Mouse (Mus musculus) kidney, adult 11 months (tissue): Measurements from ENCODE around the gene B430306N03Rik.
"Not testable (repeated sequence)": the region's sequence is repeated elsewhere in the genome, so short reads cannot be mapped to it uniquely, and the experiment has no call there.

ENCODE experiments used
- DNase-seq: peaks from one replicate; pipeline ENCODE4 v3.0.0; 2022

The B430306N03Rik gene

DNA sequence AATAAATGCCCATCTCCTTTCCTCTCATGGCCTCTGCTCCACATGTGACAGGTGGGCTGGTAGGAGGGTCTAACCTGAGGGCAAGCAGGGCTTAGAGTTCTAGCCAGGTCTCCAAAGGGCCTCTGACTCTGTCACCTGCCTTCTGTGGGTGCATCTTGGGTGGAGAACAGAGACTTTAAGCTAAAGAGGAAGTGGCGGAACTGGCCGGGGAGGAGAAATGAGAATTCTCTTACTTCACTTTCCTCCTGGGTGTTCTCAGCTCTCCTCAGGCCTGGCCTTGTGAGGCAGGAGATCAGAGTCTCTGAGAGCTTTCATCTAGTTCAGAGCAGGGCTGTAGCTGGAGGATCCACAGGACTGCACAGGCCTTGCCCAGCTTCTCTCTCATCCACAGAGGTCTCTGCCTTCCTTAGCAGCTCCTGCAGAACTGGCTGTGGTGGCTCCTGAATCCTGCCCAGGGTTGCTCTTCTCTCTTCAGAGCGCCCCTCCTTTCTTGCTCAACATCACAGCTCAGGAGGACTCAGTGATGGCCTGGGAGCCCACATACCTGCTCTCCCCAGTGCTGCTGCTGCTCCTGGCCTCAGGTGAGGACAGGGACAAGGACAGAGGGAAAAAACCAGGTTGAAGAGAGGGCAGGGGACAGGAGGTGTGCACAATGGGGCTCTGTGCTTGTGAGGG, at the start of gene B430306N03Rik:
Gene B430306N03Rik, plus strand, starts transcription at position 237 of the 675 bp plus-strand sequence.
- not testable (repeated sequence) for DNase-seq

GRCm38 (mm10) chr17:48266610-48267304, 49.2 kb upstream of the B430306N03Rik start:
- DNase-seq: no peak

GRCm38 (mm10) chr17:48267591-48267990, 48.4 kb upstream of the B430306N03Rik start:
- DNase-seq: no peak

DNA sequence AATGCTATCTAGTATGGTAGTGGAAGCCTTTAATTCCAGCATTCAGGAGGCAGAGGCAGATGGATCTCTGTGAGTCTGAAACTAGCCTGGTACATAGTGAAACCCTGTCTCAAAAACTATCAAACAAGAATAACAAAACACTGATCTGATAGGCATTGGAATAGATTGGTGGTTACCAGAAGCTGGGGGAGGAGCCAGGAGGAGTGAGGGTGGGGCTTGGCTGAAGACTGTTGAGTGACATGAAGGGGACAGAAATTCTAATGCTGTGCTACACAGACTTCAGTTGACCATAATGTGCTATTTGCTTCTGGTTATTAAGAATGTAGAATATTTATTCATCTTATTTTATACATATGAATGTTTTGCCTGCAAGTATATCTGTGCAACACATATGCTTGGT, 47.7 kb upstream of the B430306N03Rik start:
- DNase-seq: no peak

- no peak for DNase-seq
These were observed 46.1 kb upstream of the B430306N03Rik start for GRCm38 (mm10) chr17:48269833-48270232.

- no peak for DNase-seq
These were observed 43.8 kb upstream of the B430306N03Rik start for GRCm38 (mm10) chr17:48272158-48272557.

- no peak for DNase-seq
These were observed 43.3 kb upstream of the B430306N03Rik start for GRCm38 (mm10) chr17:48272598-48272997.

GRCm38 (mm10) chr17:48274098-48274497, 41.8 kb upstream of the B430306N03Rik start:
- no peak for DNase-seq

DNA sequence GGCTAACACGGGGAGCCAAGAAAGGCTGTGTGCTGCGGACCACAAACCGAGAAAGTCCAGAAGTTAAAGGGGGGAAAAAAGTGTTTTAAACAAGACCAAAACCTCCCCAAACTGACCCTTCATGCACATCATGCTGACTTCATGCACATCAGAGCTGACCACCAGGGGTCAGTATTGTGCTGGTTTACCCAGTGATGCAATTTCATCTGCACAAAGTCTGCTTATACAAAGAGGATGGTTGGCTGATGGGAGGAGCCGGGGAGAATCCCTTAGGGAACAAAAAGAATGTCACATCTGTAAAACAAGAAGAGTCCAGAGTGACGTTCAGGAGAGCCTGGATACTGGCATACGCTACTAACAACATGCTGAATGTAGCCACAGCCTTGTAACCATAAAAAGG, 41.1 kb upstream of the B430306N03Rik start:
- peak; percentile 42 for DNase-seq

DNA sequence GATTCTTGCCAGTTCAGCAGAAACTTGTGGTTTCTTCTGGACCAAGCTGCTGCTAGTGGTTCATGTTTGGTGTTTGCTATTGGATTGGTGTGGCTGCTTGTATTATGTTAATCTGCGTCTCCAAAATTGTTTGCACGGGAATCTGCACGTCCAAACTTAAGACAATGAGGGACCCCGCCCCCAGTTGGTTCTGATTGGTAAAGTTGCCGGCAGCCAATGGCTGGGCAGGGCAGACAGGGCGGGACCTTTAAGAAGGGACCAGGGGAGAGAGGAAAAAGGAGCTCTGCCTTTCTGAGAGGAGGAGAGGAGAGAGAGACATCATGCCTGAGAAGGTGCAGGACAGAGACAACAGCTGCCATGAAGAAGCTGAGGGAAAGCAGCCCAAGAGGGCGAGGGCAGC, 40.2 kb upstream of the B430306N03Rik start:
- DNase-seq: no peak

DNA sequence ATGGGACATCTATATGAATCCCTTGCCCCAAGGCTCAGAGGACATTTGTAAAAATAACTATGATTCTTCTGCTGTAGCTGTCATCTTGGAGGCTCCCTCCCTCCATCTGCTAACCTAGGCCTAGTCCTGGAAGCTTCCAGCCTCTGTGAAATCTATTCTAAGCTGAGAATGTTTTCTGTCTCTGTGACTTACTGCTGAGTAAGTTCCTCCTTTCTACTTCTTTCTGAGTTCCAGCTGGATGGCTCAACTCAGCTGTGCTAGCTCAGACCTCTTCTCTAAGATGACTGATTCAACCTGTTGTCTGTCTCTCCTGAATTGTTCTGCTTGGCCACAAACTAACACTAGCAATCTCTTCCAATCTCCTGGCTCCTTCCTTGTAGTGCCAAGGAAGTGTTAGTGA, 37.6 kb upstream of the B430306N03Rik start:
- DNase-seq: no peak

DNA sequence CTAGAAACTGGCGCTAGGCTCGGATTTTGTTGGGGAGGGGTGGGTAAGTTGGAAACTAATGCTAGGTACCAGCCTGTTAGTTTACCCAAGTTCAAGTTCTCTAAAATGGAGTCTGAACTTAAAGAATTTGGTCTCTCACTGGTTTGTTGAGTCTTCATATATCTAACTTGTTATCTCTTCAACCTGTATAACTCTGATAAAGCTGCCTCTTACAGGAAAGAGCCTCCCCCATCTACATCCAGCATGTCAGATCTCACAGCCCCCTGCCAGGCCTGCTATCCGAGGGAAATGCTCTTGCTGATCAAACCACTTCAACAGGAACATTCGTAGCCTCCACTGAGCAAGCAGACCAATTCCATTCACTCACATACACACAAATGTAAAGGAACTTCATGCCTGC, 36.9 kb upstream of the B430306N03Rik start:
- DNase-seq: no peak

GRCm38 (mm10) chr17:48280943-48281738, 34.8 kb upstream of the B430306N03Rik start:
- no peak for DNase-seq

- DNase-seq: no peak
These were observed 34.2 kb upstream of the B430306N03Rik start for GRCm38 (mm10) chr17:48281739-48282085.

- no peak for DNase-seq
These were observed 29.2 kb upstream of the B430306N03Rik start for GRCm38 (mm10) chr17:48286765-48287164.

DNA sequence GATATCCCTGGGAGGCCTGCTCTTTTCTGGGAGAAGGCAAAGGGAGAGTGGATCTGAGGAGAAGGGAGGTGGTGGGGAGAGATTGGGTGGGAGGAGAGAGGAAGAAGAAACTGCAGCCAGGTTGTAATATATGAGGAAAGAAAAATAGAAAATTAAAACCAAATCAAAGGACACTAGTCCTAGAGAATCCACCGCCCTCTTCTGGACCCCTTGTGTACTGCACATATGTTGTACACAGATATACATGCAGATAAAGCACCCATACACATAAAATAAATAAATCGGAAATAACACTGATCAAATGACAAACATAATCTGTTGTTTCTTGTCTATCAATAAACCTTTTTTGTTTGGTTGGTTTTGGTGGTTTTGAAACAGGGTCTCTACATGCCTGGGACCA, 28.7 kb upstream of the B430306N03Rik start:
- DNase-seq: no peak

DNA sequence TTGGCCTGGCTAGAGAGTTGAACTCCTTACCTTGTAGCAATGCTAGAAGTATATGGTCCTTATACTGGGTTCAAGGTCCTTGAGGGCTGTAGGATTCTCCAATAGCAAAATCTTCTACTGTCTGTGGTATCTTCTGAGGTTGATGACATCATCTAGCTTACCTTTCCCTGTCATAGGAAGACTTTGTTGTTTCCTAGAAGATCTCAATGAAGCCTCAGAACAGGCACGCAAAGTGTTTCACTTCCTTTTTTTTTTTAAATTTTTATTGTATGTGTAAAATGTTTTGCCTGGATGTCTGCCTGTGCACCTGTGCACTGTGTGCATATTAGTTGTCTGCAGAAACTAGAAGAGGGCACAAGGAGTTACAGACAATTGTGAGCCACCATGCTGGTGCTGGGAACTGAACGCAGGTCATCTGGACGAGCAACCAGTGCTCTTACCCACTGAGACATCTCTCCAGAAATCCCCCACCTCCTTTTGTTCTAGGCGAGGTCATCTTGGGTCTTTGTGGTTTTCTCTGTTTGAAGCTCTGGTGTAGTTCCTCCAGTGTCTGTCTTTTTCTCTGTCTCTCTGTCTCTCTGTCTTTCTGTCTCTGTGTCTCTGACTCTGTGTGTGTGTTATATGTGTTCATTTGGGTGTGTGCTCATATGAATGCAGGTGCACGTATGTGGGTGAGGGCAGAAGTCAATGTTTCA, 22.3 kb upstream of the B430306N03Rik start:
- no peak for DNase-seq

- DNase-seq: no peak
These were observed 16.7 kb upstream of the B430306N03Rik start, which contains the start of gene Treml2 for GRCm38 (mm10) chr17:48299203-48299602. Gene Treml2 (plus strand): TSS chr17:48299498.

DNA sequence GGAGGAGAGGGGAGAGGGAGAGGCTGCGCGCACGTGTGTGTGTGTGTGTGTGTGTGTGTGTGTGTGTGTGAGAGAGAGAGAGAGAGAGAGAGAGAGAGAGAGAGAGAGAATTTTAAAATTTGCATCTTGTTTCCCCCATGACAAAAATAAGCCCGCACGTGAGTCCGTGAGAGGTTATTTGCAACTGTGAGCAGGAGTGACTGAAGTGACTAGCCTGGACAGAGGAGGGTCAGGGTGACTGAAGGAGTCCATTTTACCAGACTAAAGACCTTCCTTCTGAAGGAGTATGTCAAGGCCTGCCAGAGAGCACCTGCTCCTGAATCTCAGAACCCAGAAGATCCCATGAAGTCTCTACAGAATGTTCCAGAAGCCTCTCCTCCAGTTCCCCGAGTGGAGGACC, 16.2 kb upstream of the B430306N03Rik start:
- DNase-seq: no peak

DNA sequence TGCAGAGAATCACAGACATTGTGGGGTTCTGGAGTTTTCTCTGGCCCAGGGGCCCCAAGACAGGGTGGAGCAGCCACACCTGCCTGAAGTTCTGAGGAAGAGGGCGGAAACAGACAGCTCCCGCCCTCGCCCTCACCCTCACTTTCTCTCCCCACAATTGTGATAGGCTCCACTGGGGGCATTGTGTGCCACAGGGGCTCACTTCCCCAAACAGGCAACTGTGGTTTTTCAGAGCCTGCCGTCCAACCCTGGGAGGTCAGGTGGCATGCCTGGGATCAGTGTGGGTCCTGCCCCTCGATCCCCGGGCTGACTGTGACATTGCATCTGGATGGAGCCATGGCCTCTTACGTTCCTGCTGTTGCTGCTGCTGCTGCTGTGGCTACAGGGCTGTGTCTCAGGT, 15.7 kb upstream of the B430306N03Rik start:
- DNase-seq: no peak

DNA sequence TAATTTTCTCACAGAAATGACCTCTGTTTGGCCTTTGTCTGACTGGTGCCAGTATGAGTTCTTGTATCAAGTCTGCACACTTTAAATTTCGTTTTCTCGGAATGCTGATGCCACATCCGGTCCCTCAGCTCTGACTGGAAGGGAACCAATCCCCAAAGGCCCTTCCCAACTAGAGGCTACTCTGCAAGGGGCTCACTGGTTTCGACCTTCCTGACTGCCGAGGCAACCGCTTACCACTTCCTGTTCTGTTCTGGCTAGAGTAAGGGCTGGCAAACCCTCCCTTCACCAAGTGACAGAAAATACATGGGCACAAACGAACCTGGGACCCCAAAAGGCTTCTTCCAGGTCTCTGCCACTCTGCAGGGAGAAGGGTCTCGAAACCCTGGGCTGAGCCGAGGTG, 15.1 kb upstream of the B430306N03Rik start:
- DNase-seq: no peak

- no peak for DNase-seq
These were observed 14.1 kb upstream of the B430306N03Rik start for GRCm38 (mm10) chr17:48301792-48302191.

DNA sequence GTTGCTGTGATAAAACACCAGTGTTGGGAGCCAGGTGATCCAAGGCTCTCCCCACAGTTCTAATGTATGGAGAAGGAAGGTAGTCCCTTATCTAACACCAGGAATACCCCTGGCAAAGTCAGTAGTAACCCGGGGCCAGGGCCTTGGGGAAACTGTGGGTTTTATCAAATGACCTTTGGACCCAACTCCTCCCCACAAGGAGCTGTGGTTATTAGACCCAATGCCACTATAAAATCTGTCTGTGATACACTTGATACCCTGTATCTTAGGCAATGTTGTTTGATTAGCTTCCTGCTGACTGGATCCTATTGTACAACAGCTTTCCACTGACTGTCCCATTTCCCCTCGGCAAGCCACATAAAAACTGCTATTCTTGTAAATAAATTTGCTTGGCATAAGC, 3.8 kb upstream of the B430306N03Rik start:
- no peak for DNase-seq
